ENCODE assay signal across 7 mouse cellular contexts in the genomic region with DNA sequence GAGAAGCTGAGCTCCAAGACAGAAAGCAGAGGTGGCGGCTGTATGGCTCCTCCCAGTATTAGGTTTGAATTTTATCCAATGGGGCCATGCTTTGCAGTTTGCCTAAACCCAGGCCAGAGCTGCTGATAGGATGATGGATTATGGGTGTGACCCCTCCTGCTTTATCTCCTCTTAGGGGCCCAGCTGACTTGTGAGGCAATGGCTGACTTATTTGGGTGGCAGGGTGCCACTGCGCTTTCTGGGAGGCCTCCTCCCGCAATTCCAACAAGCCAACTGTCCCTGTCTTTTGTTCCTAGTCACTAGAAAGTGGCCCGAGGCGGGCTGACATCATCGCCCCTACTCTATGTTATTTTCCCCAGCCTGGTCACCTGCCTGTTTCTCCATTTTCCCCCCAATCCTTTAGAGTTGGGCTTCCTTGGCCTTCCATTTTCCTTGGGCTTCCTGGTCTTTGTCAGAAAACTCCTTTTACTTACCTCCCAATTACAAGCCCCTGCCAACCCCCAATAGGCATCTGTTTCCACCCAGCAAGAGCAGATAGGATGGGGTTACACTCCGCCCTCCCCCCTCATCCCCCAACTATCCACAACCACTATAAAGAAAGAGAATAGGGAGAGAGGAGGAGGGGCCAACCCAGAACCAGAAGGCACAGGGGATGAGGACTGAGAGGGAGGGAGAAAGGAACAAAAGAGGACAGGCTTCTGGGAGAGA. TPM values are rescaled to one million over a fixed set of nuclear protein-coding genes. Genes with fewer than 3 reads are reported as not detected.
DNase-seq lines count a peak whose midpoint lies in the region; ATAC-seq and TF ChIP-seq lines count a peak whose summit lies in the region.

No protein-coding gene starts in this region.

- 0 out of 2 replicates have a peak, but pooled peaks have one; percentile 33 for ATAC-seq in erythroid progenitor cell, adult 5-6 weeks (replicated peaks; ENCODE audit: low FRiP score, poor library complexity, severe bottlenecking)
- ATAC-seq in heart, postnatal 0 days (ENCODE audit: insufficient read depth, low read depth) = peak; percentile 66
- peak; percentile 84 for ATAC-seq in liver, embryonic 13.5 days (ENCODE audit: low read depth)
- peak; percentile 42; the same call in 1 of the 2 replicates for ATAC-seq in neural tube, embryonic 12.5 days (ENCODE audit: low FRiP score, low read depth)

- DNase-seq in heart, postnatal 0 days (ENCODE audit: low spot score) = no peak
- DNase-seq in liver, embryonic 13.5 days = peak; percentile 40
- DNase-seq in left cerebral cortex, postnatal 36 days (ENCODE audit: low spot score in 2 of 2) = no peak
- DNase-seq in spleen, postnatal 4 days (ENCODE audit: low spot score in 2 of 2) = no peak

- intact Hi-C loops in left cerebral cortex, postnatal 36 days (cut with DNase I) = no loop called here

- no peaks in the 10 kb centered on the region for H3K36me3 ChIP-seq in heart, postnatal 0 days (replicated peaks; ENCODE audit: control insufficient read depth, insufficient read depth, low read length)
- H3K36me3 ChIP-seq in liver, embryonic 13.5 days = no peaks in the 10 kb centered on the region
- peaks cover 23% of the 10 kb centered on the region for H3K36me3 ChIP-seq in neural tube, embryonic 12.5 days

- H3K4me2 ChIP-seq in heart, postnatal 0 days (ENCODE audit: low read depth, low read length) = peak overlapping the region; percentile 81
- peak overlapping the region; percentile 61 for H3K4me2 ChIP-seq in liver, embryonic 13.5 days
- peak overlapping the region; percentile 92 for H3K4me2 ChIP-seq in neural tube, embryonic 12.5 days (replicated peaks)

- H3K9me3 ChIP-seq in heart, postnatal 0 days (replicated peaks; ENCODE audit: control insufficient read depth, low read length) = no peaks in the 10 kb centered on the region
- H3K9me3 ChIP-seq in liver, embryonic 13.5 days (replicated peaks) = no peaks in the 10 kb centered on the region; the same call in 1 of the 2 replicates
- H3K9me3 ChIP-seq in neural tube, embryonic 12.5 days = peaks cover 18% of the 10 kb centered on the region

- peak overlapping the region; percentile 19; the same call in 1 of the 2 replicates for H3K27ac ChIP-seq in brown adipose tissue, adult 24 weeks (replicated peaks; ENCODE audit: low read depth, low read length)
- peak overlapping the region; percentile 82 for H3K27ac ChIP-seq in heart, postnatal 0 days (ENCODE audit: low read depth)
- H3K27ac ChIP-seq in liver, embryonic 13.5 days = no peak overlapping the region
- H3K27ac ChIP-seq in neural tube, embryonic 12.5 days = peak overlapping the region; percentile 89

- TF ChIP-seq CTCF in heart, postnatal 0 days (IDR thresholded peaks at IDR 0.05; ENCODE audit: low read depth) = no peak

- no peaks in the 10 kb centered on the region for H3K27me3 ChIP-seq in heart, postnatal 0 days (ENCODE audit: control insufficient read depth, insufficient read depth, low read length)
- H3K27me3 ChIP-seq in liver, embryonic 13.5 days = peaks cover 77% of the 10 kb centered on the region
- H3K27me3 ChIP-seq in neural tube, embryonic 12.5 days (replicated peaks) = no peaks in the 10 kb centered on the region; the same call in 1 of the 2 replicates

- WGBS in heart, postnatal 0 days = 37% methylated on average over 7 of the region's 7 CpGs
- WGBS in liver, embryonic 13.5 days (ENCODE audit: insufficient replicate concordance) = 46% methylated on average over 7 of the region's 7 CpGs
- WGBS in neural tube, embryonic 12.5 days = 7% methylated on average over 7 of the region's 7 CpGs

- H3K4me1 ChIP-seq in brown adipose tissue, adult 24 weeks (ENCODE audit: control insufficient read depth, insufficient read depth, insufficient read length, low read length) = no peaks in the 10 kb centered on the region
- peaks cover 3% of the 10 kb centered on the region; the same call in 1 of the 2 replicates for H3K4me1 ChIP-seq in heart, postnatal 0 days (ENCODE audit: control insufficient read depth, insufficient read depth)
- H3K4me1 ChIP-seq in liver, embryonic 13.5 days (replicated peaks) = peaks cover 24% of the 10 kb centered on the region
- peaks cover 25% of the 10 kb centered on the region for H3K4me1 ChIP-seq in neural tube, embryonic 12.5 days

- no peak overlapping the region for H3K9ac ChIP-seq in heart, postnatal 0 days (replicated peaks; ENCODE audit: low read depth, low read length)
- no peak overlapping the region for H3K9ac ChIP-seq in liver, embryonic 13.5 days
- peak overlapping the region; percentile 85 for H3K9ac ChIP-seq in neural tube, embryonic 12.5 days

- peak overlapping the region; percentile 57 for H3K4me3 ChIP-seq in brown adipose tissue, adult 24 weeks (ENCODE audit: insufficient read depth, low read depth, low read length)
- peak overlapping the region; percentile 53 for H3K4me3 ChIP-seq in heart, postnatal 0 days (ENCODE audit: low read depth, low read length)
- H3K4me3 ChIP-seq in liver, embryonic 13.5 days (replicated peaks) = peak overlapping the region; percentile 47
- H3K4me3 ChIP-seq in neural tube, embryonic 12.5 days = peak overlapping the region; percentile 53

- TF ChIP-seq EP300 in heart, postnatal 0 days (IDR thresholded peaks at IDR 0.05; ENCODE audit: low read depth) = no peak; the same call in 1 of the 2 replicates

RNA-seq across cellular contexts. Expression of a gene that starts 1.1 kb away (rescaled TPM):
- polyA plus RNA-seq in brown adipose tissue, adult 24 weeks (2012; ENCODE audit: insufficient read depth, insufficient read length, missing spikeins) = 2.6 and 3.4 TPM in 2 replicates
- total RNA-seq in erythroid progenitor cell, adult 5-6 weeks (2015; ENCODE audit: low replicate concordance) = not detected in 2 replicates
- not detected in 2 replicates for total RNA-seq in erythroid progenitor cell, adult 5-6 weeks (2017; ENCODE audit: low replicate concordance)
- total RNA-seq in heart, postnatal 0 days (2014; rRNA removed; ENCODE audit: low replicate concordance) = 12.5 and 22.2 TPM in 2 replicates
- 3.9 and 4.1 TPM in 2 replicates for polyA plus RNA-seq in heart, postnatal 0 days (2015; fragmentation: Nextera tagmentation; extraction: Ambion mirVana)
- 0.71 TPM in 2 replicates for polyA plus RNA-seq in liver, embryonic 13.5 days (2015; fragmentation: Nextera tagmentation; extraction: Ambion mirVana)
- polyA plus RNA-seq in neural tube, embryonic 12.5 days (2016; fragmentation: Nextera tagmentation; extraction: Ambion mirVana) = 29.1 and 31.2 TPM in 2 replicates
- 1 to 10 TPM; 7.1 to 7.3 TPM for total RNA-seq in left cerebral cortex, postnatal 36 days (2021)

RNA-seq across cellular contexts. Expression of a gene that starts 7.7 kb away (rescaled TPM):
- not detected in 2 replicates for polyA plus RNA-seq in brown adipose tissue, adult 24 weeks (2012; ENCODE audit: insufficient read depth, insufficient read length, missing spikeins)
- not detected in 2 replicates for total RNA-seq in erythroid progenitor cell, adult 5-6 weeks (2015; ENCODE audit: low replicate concordance)
- total RNA-seq in erythroid progenitor cell, adult 5-6 weeks (2017; ENCODE audit: low replicate concordance) = not detected in 2 replicates
- not detected in 2 replicates for total RNA-seq in heart, postnatal 0 days (2014; rRNA removed; ENCODE audit: low replicate concordance)
- 0.11 TPM in 1 of 2 replicates, not detected in the other for polyA plus RNA-seq in heart, postnatal 0 days (2015; fragmentation: Nextera tagmentation; extraction: Ambion mirVana)
- polyA plus RNA-seq in liver, embryonic 13.5 days (2015; fragmentation: Nextera tagmentation; extraction: Ambion mirVana) = not detected in 2 replicates
- polyA plus RNA-seq in neural tube, embryonic 12.5 days (2016; fragmentation: Nextera tagmentation; extraction: Ambion mirVana) = 0.19 and 0.48 TPM in 2 replicates
- total RNA-seq in left cerebral cortex, postnatal 36 days (2021) = not detected

RNA-seq across cellular contexts. Expression of a gene that starts 11.3 kb away (rescaled TPM):
- 1.8 and 3.3 TPM in 2 replicates for polyA plus RNA-seq in brown adipose tissue, adult 24 weeks (2012; ENCODE audit: insufficient read depth, insufficient read length, missing spikeins)
- not detected in 2 replicates for total RNA-seq in erythroid progenitor cell, adult 5-6 weeks (2015; ENCODE audit: low replicate concordance)
- not detected in 2 replicates for total RNA-seq in erythroid progenitor cell, adult 5-6 weeks (2017; ENCODE audit: low replicate concordance)
- 3.1 and 8.1 TPM in 2 replicates for total RNA-seq in heart, postnatal 0 days (2014; rRNA removed; ENCODE audit: low replicate concordance)
- polyA plus RNA-seq in heart, postnatal 0 days (2015; fragmentation: Nextera tagmentation; extraction: Ambion mirVana) = 0.34 and 0.85 TPM in 2 replicates
- polyA plus RNA-seq in liver, embryonic 13.5 days (2015; fragmentation: Nextera tagmentation; extraction: Ambion mirVana) = 0.20 TPM in 1 of 2 replicates, not detected in the other
- polyA plus RNA-seq in neural tube, embryonic 12.5 days (2016; fragmentation: Nextera tagmentation; extraction: Ambion mirVana) = 6.7 and 7.2 TPM in 2 replicates
- total RNA-seq in left cerebral cortex, postnatal 36 days (2021) = 10 to 100 TPM; 56.6 to 59.4 TPM

RNA-seq across cellular contexts. Expression of a gene that starts 11.9 kb away (rescaled TPM):
- polyA plus RNA-seq in brown adipose tissue, adult 24 weeks (2012; ENCODE audit: insufficient read depth, insufficient read length, missing spikeins) = 4.9 and 6.6 TPM in 2 replicates
- total RNA-seq in erythroid progenitor cell, adult 5-6 weeks (2015; ENCODE audit: low replicate concordance) = not detected in 2 replicates
- not detected in 2 replicates for total RNA-seq in erythroid progenitor cell, adult 5-6 weeks (2017; ENCODE audit: low replicate concordance)
- total RNA-seq in heart, postnatal 0 days (2014; rRNA removed; ENCODE audit: low replicate concordance) = 46.6 and 46.8 TPM in 2 replicates
- 22.3 and 22.7 TPM in 2 replicates for polyA plus RNA-seq in heart, postnatal 0 days (2015; fragmentation: Nextera tagmentation; extraction: Ambion mirVana)
- polyA plus RNA-seq in liver, embryonic 13.5 days (2015; fragmentation: Nextera tagmentation; extraction: Ambion mirVana) = 2.0 and 2.1 TPM in 2 replicates
- polyA plus RNA-seq in neural tube, embryonic 12.5 days (2016; fragmentation: Nextera tagmentation; extraction: Ambion mirVana) = 126 and 131 TPM in 2 replicates
- total RNA-seq in left cerebral cortex, postnatal 36 days (2021) = 100 to 1,000 TPM; 618 to 651 TPM

RNA-seq across cellular contexts. Expression of a gene that starts 32.5 kb away (rescaled TPM):
- 75.5 and 89.7 TPM in 2 replicates for polyA plus RNA-seq in brown adipose tissue, adult 24 weeks (2012; ENCODE audit: insufficient read depth, insufficient read length, missing spikeins)
- total RNA-seq in erythroid progenitor cell, adult 5-6 weeks (2015; ENCODE audit: low replicate concordance) = 49.9 and 68.1 TPM in 2 replicates
- 115 and 120 TPM in 2 replicates for total RNA-seq in erythroid progenitor cell, adult 5-6 weeks (2017; ENCODE audit: low replicate concordance)
- 27.6 and 44.5 TPM in 2 replicates for total RNA-seq in heart, postnatal 0 days (2014; rRNA removed; ENCODE audit: low replicate concordance)
- polyA plus RNA-seq in heart, postnatal 0 days (2015; fragmentation: Nextera tagmentation; extraction: Ambion mirVana) = 35.0 and 36.2 TPM in 2 replicates
- polyA plus RNA-seq in liver, embryonic 13.5 days (2015; fragmentation: Nextera tagmentation; extraction: Ambion mirVana) = 53.9 and 59.1 TPM in 2 replicates
- polyA plus RNA-seq in neural tube, embryonic 12.5 days (2016; fragmentation: Nextera tagmentation; extraction: Ambion mirVana) = 214 and 236 TPM in 2 replicates
- total RNA-seq in left cerebral cortex, postnatal 36 days (2021) = 100 to 1,000 TPM; 194 to 280 TPM

Comparison
In these comparisons a context has a peak if more than half of its experiments do, and no peak if none do; other contexts are left out.
1. ATAC-seq: peak in every context shown above with its lines; median percentile 84 in liver, embryonic 13.5 days; 66 in heart, postnatal 0 days; 42 in neural tube, embryonic 12.5 days; 33 in erythroid progenitor cell, adult 5-6 weeks.